In genomic region chr5:112973596-112973995, GRCm38 (mm10) we compare ENCODE assay signal across 20 mouse cellular contexts. TPM values are rescaled to one million over a fixed set of nuclear protein-coding genes. Genes with fewer than 3 reads are reported as not detected.
DNase-seq lines count a peak whose midpoint lies in the region; ATAC-seq and TF ChIP-seq lines count a peak whose summit lies in the region.
"Had no signal": no experiment of that assay in that cellular context is flagged by ENCODE, and none has a peak within 500 bp of the region (broad histone marks: within the 10 kb centered on the region; RNA-seq: fewer than 3 reads in every experiment).

No protein-coding gene starts in this region.

- no peak for TF ChIP-seq POLR2A in limb, embryonic 14.5 days (IDR thresholded peaks at IDR 0.05; ENCODE audit: borderline replicate concordance, extremely low read depth, insufficient read depth, insufficient read length)

- H3K36me3 ChIP-seq in forebrain, postnatal 0 days (ENCODE audit: insufficient read depth): no peaks in the 10 kb centered on the region
- H3K36me3 ChIP-seq in forebrain, embryonic 15.5 days: no peaks in the 10 kb centered on the region
- H3K36me3 ChIP-seq in lung, embryonic 15.5 days: no peaks in the 10 kb centered on the region
- no peaks in the 10 kb centered on the region for H3K36me3 ChIP-seq in limb, embryonic 14.5 days (ENCODE audit: control insufficient read depth, insufficient read depth, low read length)
- H3K36me3 ChIP-seq: liver, embryonic 13.5 days had no signal

- WGBS in forebrain, postnatal 0 days: 45% methylated on average over 7 of the region's 7 CpGs
- 53% methylated on average over 7 of the region's 7 CpGs for WGBS in forebrain, embryonic 15.5 days
- WGBS in lung, embryonic 15.5 days: 38% methylated on average over 7 of the region's 7 CpGs
- WGBS in limb, embryonic 14.5 days: 21% methylated on average over 7 of the region's 7 CpGs

- TF ChIP-seq CTCF in forebrain, postnatal 0 days (IDR thresholded peaks at IDR 0.05; ENCODE audit: low read depth): no peak

- DNase-seq in forebrain, postnatal 0 days: no peak
- no peak for DNase-seq in lung, adult 18-20 months
- no peak for DNase-seq in limb, embryonic 14.5 days (ENCODE audit: low spot score)
- no peak for DNase-seq in left cerebral cortex, postnatal 25 days (ENCODE audit: low spot score in 2 of 2)
- DNase-seq: adrenal gland, postnatal 25 days; cerebellum, adult 9-10 months; gastrocnemius, postnatal 25 days; heart, adult 2 months; kidney, adult 11 months; layer of hippocampus, adult 9-11 months; liver, embryonic 13.5 days; lung, postnatal 14 days; right cerebral cortex, postnatal 14 days; thymus, adult 2 months; thymus, postnatal 4 days had no signal

- 0 out of 2 replicates have a peak, but pooled peaks have one; percentile 25 for ATAC-seq in forebrain, postnatal 0 days
- no peak for ATAC-seq in forebrain, embryonic 15.5 days (replicated peaks)
- 0 out of 2 replicates have a peak, but pooled peaks have one; percentile 33 for ATAC-seq in lung, embryonic 15.5 days (ENCODE audit: borderline replicate concordance, extremely low read depth, low FRiP score, low TSS enrichment)
- ATAC-seq in common myeloid progenitor, adult 5-6 weeks (replicated peaks; ENCODE audit: low read depth, poor library complexity, severe bottlenecking): peak; percentile 33; the same call in 1 of the 2 replicates
- peak; percentile 41; the same call in 1 of the 2 replicates for ATAC-seq in limb, embryonic 14.5 days (ENCODE audit: low FRiP score, low read depth)
- no peak for ATAC-seq in erythroid progenitor cell, adult 5-6 weeks (replicated peaks; ENCODE audit: low FRiP score, poor library complexity, severe bottlenecking)

- no peak overlapping the region for H3K9ac ChIP-seq in forebrain, postnatal 0 days
- H3K9ac ChIP-seq in forebrain, embryonic 15.5 days (replicated peaks): no peak overlapping the region
- H3K9ac ChIP-seq in lung, embryonic 15.5 days: no peak overlapping the region
- no peak overlapping the region for H3K9ac ChIP-seq in limb, embryonic 14.5 days (ENCODE audit: low read depth, low read length, severe bottlenecking)
- H3K9ac ChIP-seq: liver, embryonic 13.5 days had no signal

- no peak overlapping the region for H3K27ac ChIP-seq in forebrain, postnatal 0 days (ENCODE audit: low read depth, low read length)
- no peak overlapping the region for H3K27ac ChIP-seq in forebrain, embryonic 15.5 days (replicated peaks)
- H3K27ac ChIP-seq in lung, embryonic 15.5 days: no peak overlapping the region
- no peak overlapping the region for H3K27ac ChIP-seq in limb, embryonic 14.5 days (replicated peaks; ENCODE audit: low read depth, low read length)
- H3K27ac ChIP-seq: heart, adult 2 months; liver, embryonic 13.5 days; stomach, postnatal 0 days had no signal

- intact Hi-C loops in left cerebral cortex, postnatal 25 days (cut with DNase I): no loop called here

- H3K4me2 ChIP-seq in forebrain, postnatal 0 days (ENCODE audit: low read depth): no peak overlapping the region
- no peak overlapping the region for H3K4me2 ChIP-seq in forebrain, embryonic 15.5 days (replicated peaks)
- H3K4me2 ChIP-seq in lung, embryonic 15.5 days: no peak overlapping the region
- H3K4me2 ChIP-seq in limb, embryonic 14.5 days (replicated peaks; ENCODE audit: low read depth, low read length, severe bottlenecking): no peak overlapping the region
- H3K4me2 ChIP-seq: liver, embryonic 13.5 days had no signal

- H3K9me3 ChIP-seq in forebrain, postnatal 0 days (ENCODE audit: low read length): no peaks in the 10 kb centered on the region
- H3K9me3 ChIP-seq in forebrain, embryonic 15.5 days: no peaks in the 10 kb centered on the region
- no peaks in the 10 kb centered on the region for H3K9me3 ChIP-seq in lung, embryonic 15.5 days
- H3K9me3 ChIP-seq in limb, embryonic 14.5 days (ENCODE audit: control insufficient read depth, low read length): no peaks in the 10 kb centered on the region
- H3K9me3 ChIP-seq: liver, embryonic 13.5 days had no signal

- no peaks in the 10 kb centered on the region for H3K27me3 ChIP-seq in forebrain, postnatal 0 days (ENCODE audit: insufficient read depth, low read length)
- H3K27me3 ChIP-seq in forebrain, embryonic 15.5 days: no peaks in the 10 kb centered on the region
- H3K27me3 ChIP-seq in lung, embryonic 15.5 days: no peaks in the 10 kb centered on the region
- H3K27me3 ChIP-seq in limb, embryonic 14.5 days (ENCODE audit: control insufficient read depth, insufficient read depth, low read length): no peaks in the 10 kb centered on the region
- H3K27me3 ChIP-seq: liver, embryonic 13.5 days had no signal

- no peaks in the 10 kb centered on the region for H3K4me1 ChIP-seq in forebrain, postnatal 0 days (ENCODE audit: insufficient read depth)
- peaks cover 6% of the 10 kb centered on the region for H3K4me1 ChIP-seq in forebrain, embryonic 15.5 days
- H3K4me1 ChIP-seq in lung, embryonic 15.5 days: peaks cover 13% of the 10 kb centered on the region
- H3K4me1 ChIP-seq in limb, embryonic 14.5 days (ENCODE audit: control insufficient read depth, insufficient read depth, low read length): peaks cover 17% of the 10 kb centered on the region
- H3K4me1 ChIP-seq: liver, embryonic 13.5 days had no signal

- no peak overlapping the region for H3K4me3 ChIP-seq in forebrain, postnatal 0 days (ENCODE audit: low read depth, low read length)
- H3K4me3 ChIP-seq in forebrain, embryonic 15.5 days: no peak overlapping the region
- no peak overlapping the region for H3K4me3 ChIP-seq in lung, embryonic 15.5 days
- no peak overlapping the region for H3K4me3 ChIP-seq in limb, embryonic 14.5 days (replicated peaks; ENCODE audit: low read length)
- H3K4me3 ChIP-seq: heart, adult 2 months; liver, embryonic 13.5 days had no signal

RNA-seq across cellular contexts. Expression of gene Grk3, which starts 42.0 kb away (rescaled TPM):
- total RNA-seq in forebrain, postnatal 0 days (2014; rRNA removed): 49.7 and 56.3 TPM in 2 replicates
- 5.9 and 12.3 TPM in 2 replicates for polyA plus RNA-seq in forebrain, postnatal 0 days (2015; fragmentation: Nextera tagmentation; extraction: Ambion mirVana)
- polyA plus RNA-seq in forebrain, embryonic 15.5 days (2015; fragmentation: Nextera tagmentation; extraction: Ambion mirVana): 15.4 and 16.5 TPM in 2 replicates
- 13.7 and 20.6 TPM in 2 replicates for polyA plus RNA-seq in lung, embryonic 15.5 days (2015; fragmentation: Nextera tagmentation; extraction: Ambion mirVana)
- 26.0 and 27.2 TPM in 2 replicates for total RNA-seq in common myeloid progenitor, adult 5-6 weeks (2017)
- polyA plus RNA-seq in limb, embryonic 14.5 days (2012; rRNA removed): 13.1 and 14.6 TPM in 2 replicates
- 7.5 and 9.6 TPM in 2 replicates for polyA plus RNA-seq in limb, embryonic 14.5 days (2014; fragmentation: Nextera tagmentation; extraction: Ambion mirVana)
- 0.42 and 1.8 TPM in 2 replicates for total RNA-seq in erythroid progenitor cell, adult 5-6 weeks (2015; ENCODE audit: low replicate concordance)
- 3.1 and 3.6 TPM in 2 replicates for total RNA-seq in erythroid progenitor cell, adult 5-6 weeks (2017; ENCODE audit: low replicate concordance)
- 10 to 100 TPM; 64.5 to 72.0 TPM for total RNA-seq in left cerebral cortex, postnatal 25 days (2021)

Comparison
In these comparisons a context has a peak if more than half of its experiments do, and no peak if none do; other contexts are left out.
1. ATAC-seq: peak in forebrain, postnatal 0 days (single experiment), lung, embryonic 15.5 days (single experiment), common myeloid progenitor, adult 5-6 weeks (single experiment) and limb, embryonic 14.5 days (single experiment); none in forebrain, embryonic 15.5 days (single experiment) and erythroid progenitor cell, adult 5-6 weeks (single experiment).